Mouse (Mus musculus): ENCODE measurements at regions not wholly inside any gene's neighbourhood (a gene's known extent, or its start where the extent isn't known, plus 50 kb on each side); places are given as distances from the start of the nearest gene placed in this dataset.

DNA sequence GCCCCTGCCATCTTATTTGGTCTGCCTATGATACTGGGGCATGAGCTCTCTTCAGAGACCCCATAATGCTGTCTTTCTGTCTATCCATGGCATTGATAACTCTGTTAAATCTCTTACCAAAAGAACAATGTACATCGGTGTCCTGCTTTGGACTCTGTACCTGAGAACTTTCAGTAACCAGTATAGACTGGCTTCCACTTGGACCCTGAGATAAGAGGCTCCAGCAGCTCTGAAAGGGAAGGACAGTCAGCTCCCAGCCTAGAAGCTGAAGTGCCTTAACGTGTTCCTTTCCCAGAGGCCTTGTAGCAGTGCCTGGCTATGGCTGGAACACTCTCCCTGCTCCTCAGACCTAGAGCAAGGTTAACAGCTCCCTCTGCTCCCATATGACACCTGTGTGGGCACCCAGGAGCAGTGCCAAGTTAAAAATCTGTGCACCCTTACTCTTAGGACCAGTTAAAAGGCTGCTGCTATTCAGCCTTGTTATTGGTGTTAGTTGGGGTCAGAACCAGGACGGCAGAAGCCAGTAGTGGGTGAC, 343.8 kb upstream of the Hs6st1 start:
- TF ChIP-seq EP300 (IDR thresholded peaks at IDR 0.05): no peak
- no peak for TF ChIP-seq CTCF (IDR thresholded peaks at IDR 0.05)
